Mouse (Mus musculus) embryonic facial prominence, embryonic 14.5 days (tissue): ENCODE results near the gene Map4k1. TPM values are rescaled to one million over a fixed set of nuclear protein-coding genes. Genes with fewer than 3 reads are reported as not detected.
"Not testable (repeated sequence)": the region's sequence is repeated elsewhere in the genome, so short reads cannot be mapped to it uniquely, and the experiment has no call there.

Experiments
- ATAC-seq: fragments of 200-750 bp; cut with Nextera tagmentation; 2 replicates; pipeline ENCODE4 v1.8.0; 2017; ENCODE audit warnings: low read depth, moderate number of reproducible peaks, moderate TSS enrichment
- DNase-seq: peaks from one replicate; pipeline ENCODE4 v3.0.0-alpha.2; 2015; ENCODE audit warnings: low spot score
- H3K27ac ChIP-seq: fragments of 300-500 bp; sonication (generic); replicated peaks from 2 replicates; pipeline ENCODE4 v1.5.1; 2014; ENCODE audit warnings: low read depth, mild to moderate bottlenecking, low read length, moderate library complexity
- H3K27me3 ChIP-seq: fragments of 300-500 bp; sonication (generic); replicated peaks from 2 replicates; pipeline ENCODE4 v1.6.1; 2014; ENCODE audit warnings: low read length; ENCODE audit not compliant: control insufficient read depth, insufficient read depth
- H3K36me3 ChIP-seq: fragments of 300-500 bp; sonication (generic); 2 replicates; pipeline ENCODE4 v1.6.1; 2014; ENCODE audit warnings: low read length, mixed read lengths; ENCODE audit not compliant: control insufficient read depth, insufficient read depth
- H3K4me1 ChIP-seq: fragments of 300-500 bp; sonication (generic); 2 replicates; pipeline ENCODE4 v1.6.1; 2014; ENCODE audit warnings: antibody characterized with exemption, low read length; ENCODE audit not compliant: control insufficient read depth, insufficient read depth
- H3K4me2 ChIP-seq: fragments of 300-500 bp; sonication (generic); 2 replicates; pipeline ENCODE4 v1.6.1; 2014; ENCODE audit warnings: low read depth, mild to moderate bottlenecking, low read length, moderate library complexity, mixed read lengths
- H3K4me3 ChIP-seq: fragments of 300-500 bp; sonication (generic); 2 replicates; pipeline ENCODE4 v1.5.1; 2014; ENCODE audit warnings: low read depth, mild to moderate bottlenecking, low read length
- H3K9ac ChIP-seq: fragments of 300-500 bp; sonication (generic); 2 replicates; pipeline ENCODE4 v1.6.1; 2014; ENCODE audit warnings: low read depth, mild to moderate bottlenecking, low read length, moderate library complexity, mixed read lengths
- H3K9me3 ChIP-seq: fragments of 300-500 bp; sonication (generic); 2 replicates; pipeline ENCODE4 v1.6.1; 2016; ENCODE audit warnings: low read length; ENCODE audit not compliant: control insufficient read depth
- WGBS: fragments of 180-500 bp; shearing (Covaris S2); extraction: QIAGEN DNeasy Blood & Tissue Kit; methylation state at CpG from one replicate; pipeline ENCODE4 v1.1.7; 2014; 5-methylcytosine and 5-hydroxymethylcytosine counted together
- polyA plus RNA-seq: library from polyadenylated mRNA; unstranded; fragments of >200 nt; fragmentation: Nextera tagmentation; extraction: Ambion mirVana; gene quantifications from 2 replicates; pipeline ENCODE4 v1.2.1, GENCODE M21; 2014

Map4k1 gene
- polyA plus RNA-seq, 1 experiment from 2014 or later: 7.2 TPM

DNA sequence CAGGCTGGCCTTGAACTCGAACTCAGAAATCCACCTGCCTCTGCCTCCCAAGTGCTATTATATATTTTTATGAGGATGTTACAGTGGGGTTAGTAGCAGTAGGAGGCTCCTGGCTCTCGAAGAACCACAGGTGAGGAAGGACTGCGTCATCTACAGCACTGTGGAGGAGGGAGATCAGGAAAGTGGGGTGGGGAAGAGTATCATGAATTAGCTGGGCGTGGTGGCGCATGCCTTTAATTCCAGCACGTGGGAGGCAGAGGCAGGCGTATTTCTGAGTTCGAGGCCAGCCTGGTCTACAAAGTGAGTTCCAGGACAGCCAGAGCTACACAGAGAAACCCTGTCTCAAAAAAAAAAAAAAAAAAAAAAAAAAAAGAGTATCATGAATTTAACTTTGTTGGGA, 13.7 kb upstream of the Map4k1 start:
- H3K4me1 ChIP-seq, H3K9ac ChIP-seq, DNase-seq, ATAC-seq, H3K4me2 ChIP-seq, H3K4me3 ChIP-seq, H3K27ac ChIP-seq, H3K27me3 ChIP-seq, H3K9me3 ChIP-seq: not testable (repeated sequence)
- 98% methylated on average over 8 of the region's 8 CpGs for WGBS
- peaks cover 31% of the 10 kb centered on the region for H3K36me3 ChIP-seq

DNA sequence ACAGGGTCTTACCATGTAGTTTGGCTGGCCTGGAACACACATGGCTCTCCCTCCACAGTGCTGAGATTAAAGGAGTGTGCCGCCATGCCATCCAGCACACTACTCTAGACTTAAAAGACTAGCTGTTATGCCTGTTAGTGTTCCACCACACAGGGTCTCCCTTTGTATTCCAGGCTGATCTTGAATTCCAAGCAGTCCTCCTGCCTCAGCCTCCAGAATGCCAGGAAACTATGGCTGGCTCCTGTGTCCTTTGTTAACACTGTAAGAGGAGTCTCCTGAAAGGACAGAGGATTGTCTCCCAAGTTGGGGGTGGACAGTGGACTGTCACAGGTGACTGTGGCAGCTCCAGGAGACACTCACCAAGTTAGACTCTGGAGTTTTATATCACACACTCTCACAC, 12.6 kb upstream of the Map4k1 start:
- Histone ChIP-seq H3K4me2 (no peak overlapping the region), H3K4me1 (no peaks in the 10 kb centered on the region), H3K36me3 (peaks cover 43% of the 10 kb centered on the region)

DNA sequence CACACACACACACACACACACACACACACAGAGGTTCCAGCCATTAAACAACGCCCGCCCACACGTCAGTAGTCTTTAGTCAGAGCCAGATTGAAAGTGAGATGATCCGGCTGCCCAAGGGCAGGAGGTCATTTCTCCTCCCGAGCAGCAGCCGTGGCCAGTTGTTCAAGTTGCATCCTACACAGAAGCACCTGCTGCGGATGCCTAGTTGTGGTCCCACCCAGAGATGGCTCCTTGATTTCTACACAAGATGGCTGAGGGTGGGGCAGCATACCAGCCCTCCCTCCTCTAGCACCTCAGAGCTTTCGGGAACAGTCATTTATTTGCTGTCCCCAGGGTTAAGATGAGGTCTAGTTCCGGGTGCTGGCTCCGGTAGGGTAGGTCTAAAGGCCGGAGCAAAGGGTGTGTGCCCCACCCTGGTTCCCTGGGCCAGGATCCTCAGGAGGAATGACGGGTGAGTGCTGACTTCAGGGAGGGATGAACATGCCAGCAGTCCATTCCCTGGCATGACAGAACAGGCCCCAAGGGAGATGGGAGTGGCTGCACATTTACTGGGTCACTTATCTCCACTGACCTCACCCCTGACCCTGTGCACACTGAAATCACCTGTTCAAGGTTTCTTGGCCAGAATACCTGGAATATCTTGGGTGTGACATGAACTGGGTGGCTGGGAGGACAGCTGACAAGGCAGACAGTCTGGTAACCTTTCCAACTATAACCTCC, 12.0 kb upstream of the Map4k1 start:
- no peak overlapping the region for H3K4me2 ChIP-seq
- no peak overlapping the region for H3K9ac ChIP-seq
- H3K9me3 ChIP-seq: no peaks in the 10 kb centered on the region
- H3K27me3 ChIP-seq: no peaks in the 10 kb centered on the region
- ATAC-seq: peak; percentile 23; the same call in 1 of the 2 replicates
- H3K4me3 ChIP-seq: no peak overlapping the region
- no peaks in the 10 kb centered on the region for H3K4me1 ChIP-seq
- WGBS: 70% methylated on average over 12 of the region's 12 CpGs
- peaks cover 48% of the 10 kb centered on the region for H3K36me3 ChIP-seq
- no peak overlapping the region for H3K27ac ChIP-seq
- no peak for DNase-seq

More for the DNA sequence above, 12.6 kb upstream of the Map4k1 start:
- no peak overlapping the region for H3K4me3 ChIP-seq
- H3K27me3 ChIP-seq: no peaks in the 10 kb centered on the region
- H3K9me3 ChIP-seq: no peaks in the 10 kb centered on the region
- 79% methylated on average over 1 of the region's 1 CpGs for WGBS
- H3K27ac ChIP-seq: no peak overlapping the region
- H3K9ac ChIP-seq: no peak overlapping the region
- ATAC-seq: no peak
- DNase-seq: no peak

DNA sequence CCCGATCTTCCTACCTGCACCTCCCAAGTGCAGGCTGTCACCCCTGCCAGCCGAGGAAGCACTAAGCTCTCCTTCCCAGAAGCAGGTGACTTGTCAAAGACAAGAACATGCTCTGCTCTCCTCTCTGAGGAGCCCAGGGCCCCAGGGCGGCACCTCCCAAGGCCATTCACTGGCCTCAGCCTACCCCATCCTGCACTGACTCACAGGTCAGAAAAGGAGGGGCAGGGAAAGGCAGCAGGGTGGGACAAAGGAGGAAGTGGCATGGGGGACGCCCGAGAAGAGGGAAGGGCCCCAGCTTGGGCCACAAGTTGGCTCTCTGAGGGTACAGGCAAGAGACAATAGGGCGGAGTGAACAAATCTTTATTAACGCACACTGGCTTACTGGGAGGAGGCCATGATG, 10.8 kb upstream of the Map4k1 start:
- WGBS: 86% methylated on average over 7 of the region's 7 CpGs
- H3K36me3 ChIP-seq: peaks cover 54% of the 10 kb centered on the region
- ATAC-seq (no peak), DNase-seq (no peak)
- no peak overlapping the region for H3K9ac ChIP-seq
- H3K4me3 ChIP-seq: no peak overlapping the region
- no peaks in the 10 kb centered on the region for H3K9me3 ChIP-seq
- no peak overlapping the region for H3K27ac ChIP-seq
- H3K27me3 ChIP-seq: no peaks in the 10 kb centered on the region
- H3K4me2 ChIP-seq: no peak overlapping the region
- H3K4me1 ChIP-seq: no peaks in the 10 kb centered on the region

DNA sequence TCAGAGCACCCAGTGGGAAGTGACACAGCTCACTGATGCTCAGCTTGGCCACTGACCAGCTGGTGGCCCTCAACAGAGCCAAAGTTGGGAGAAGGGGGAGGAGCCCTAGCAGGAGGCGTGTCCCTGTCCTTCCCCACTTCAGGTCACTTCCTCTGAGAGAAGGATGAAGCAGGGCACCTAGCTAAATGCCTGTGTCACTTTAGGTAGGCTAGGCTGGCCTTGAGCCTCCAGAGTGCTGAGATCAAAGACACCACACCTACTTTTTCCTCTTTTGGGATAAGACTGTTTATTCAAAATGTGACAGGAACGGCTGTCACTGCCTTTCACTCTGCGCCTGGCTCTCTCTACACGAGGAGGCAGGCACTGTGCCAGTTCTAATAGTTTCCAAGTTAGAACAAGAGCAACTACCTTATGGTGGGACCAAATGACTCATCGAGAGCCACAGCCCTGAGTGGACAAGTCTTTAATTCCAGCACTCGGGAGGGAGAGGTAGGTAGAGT, 10.0 kb upstream of the Map4k1 start:
- 67% methylated on average over 6 of the region's 6 CpGs for whole genome bisulfite sequencing
- DNase-seq (peak; percentile 64), ATAC-seq (no peak)
- H3K4me3 ChIP-seq: no peak overlapping the region
- no peaks in the 10 kb centered on the region for H3K27me3 ChIP-seq
- peaks cover 62% of the 10 kb centered on the region for H3K36me3 ChIP-seq
- no peak overlapping the region for H3K27ac ChIP-seq
- no peak overlapping the region for H3K4me2 ChIP-seq
- H3K9ac ChIP-seq: no peak overlapping the region
- no peaks in the 10 kb centered on the region for H3K9me3 ChIP-seq
- no peaks in the 10 kb centered on the region for H3K4me1 ChIP-seq

DNA sequence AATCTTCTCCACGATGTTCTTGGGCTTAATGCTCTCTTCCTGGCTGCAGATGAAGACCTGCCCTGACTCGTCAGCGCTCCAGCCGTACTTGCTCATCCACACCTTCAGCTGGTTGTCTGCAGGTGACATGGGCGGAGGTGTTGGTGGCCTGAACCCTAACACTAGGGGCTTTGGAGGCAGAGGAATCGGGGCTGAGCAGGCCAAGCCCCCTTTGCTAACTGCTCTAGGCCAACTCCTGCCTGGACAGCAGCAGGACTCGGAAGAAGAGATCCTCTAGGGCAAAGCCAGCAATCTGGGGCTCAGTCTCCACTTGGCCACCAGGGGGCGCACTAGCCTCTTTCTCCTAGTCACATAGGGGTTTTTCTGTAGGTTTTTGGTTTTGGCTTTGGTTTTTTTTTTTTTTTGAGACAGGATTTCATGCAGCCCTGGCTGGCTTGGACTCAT, 9.3 kb upstream of the Map4k1 start:
- H3K4me2 ChIP-seq: no peak overlapping the region
- H3K27ac ChIP-seq: no peak overlapping the region
- H3K4me3 ChIP-seq: no peak overlapping the region
- WGBS: 63% methylated on average over 8 of the region's 8 CpGs
- H3K9me3 ChIP-seq: no peaks in the 10 kb centered on the region
- H3K27me3 ChIP-seq: no peaks in the 10 kb centered on the region
- DNase-seq (peak; percentile 79), ATAC-seq (0 out of 2 replicates have a peak, but pooled peaks have one; percentile 4)
- H3K36me3 ChIP-seq: peaks cover 69% of the 10 kb centered on the region
- no peak overlapping the region for H3K9ac ChIP-seq
- no peaks in the 10 kb centered on the region for H3K4me1 ChIP-seq

DNA sequence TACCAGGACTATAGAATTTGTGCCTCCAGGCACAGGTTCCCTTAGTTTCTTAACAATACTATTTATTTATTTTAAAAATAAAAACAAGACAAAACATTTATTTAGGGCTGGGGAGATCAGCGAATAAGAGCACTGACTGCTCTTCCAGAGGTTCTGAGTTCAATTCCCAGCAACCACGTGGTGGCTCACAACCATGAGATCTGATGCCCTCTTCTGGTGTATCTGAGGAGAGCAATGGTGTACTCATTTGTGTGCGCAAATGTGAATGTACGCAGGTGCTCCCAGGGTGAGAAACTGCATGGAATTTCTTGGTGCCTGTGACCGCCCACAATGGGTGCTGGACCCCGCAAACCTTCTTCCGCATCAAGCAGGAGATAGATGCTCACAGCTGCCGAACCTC, 8.8 kb upstream of the Map4k1 start:
- no peak overlapping the region for H3K4me3 ChIP-seq
- no peaks in the 10 kb centered on the region for H3K9me3 ChIP-seq
- peaks cover 74% of the 10 kb centered on the region for H3K36me3 ChIP-seq
- DNase-seq: no peak
- H3K9ac ChIP-seq: no peak overlapping the region
- no peaks in the 10 kb centered on the region for H3K27me3 ChIP-seq
- no peak overlapping the region for H3K4me2 ChIP-seq
- 81% methylated on average over 8 of the region's 8 CpGs for WGBS
- H3K27ac ChIP-seq: no peak overlapping the region
- no peak for ATAC-seq
- no peaks in the 10 kb centered on the region for H3K4me1 ChIP-seq

GRCm38 (mm10) chr7:28977556-28977955, 4.3 kb upstream of the Map4k1 start:
- Histone ChIP-seq H3K9ac (no peak overlapping the region), H3K27ac (no peak overlapping the region), H3K4me1 (peaks cover 2% of the 10 kb centered on the region), H3K4me3 (no peak overlapping the region), H3K9me3 (no peaks in the 10 kb centered on the region), H3K27me3 (no peaks in the 10 kb centered on the region), H3K4me2 (no peak overlapping the region), H3K36me3 (peaks cover 67% of the 10 kb centered on the region)
- WGBS: 86% methylated on average over 9 of the region's 9 CpGs
- DNase-seq (no peak), ATAC-seq (no peak)
